Mouse (Mus musculus) MEL (cell line): ENCODE data around the gene Gm10322.

Source experiments
- CTCF ChIP-seq, 3 experiments: IDR thresholded peaks in 2 of 3; conservative IDR thresholded peaks in 1 of 3; 2 replicates each; pipeline ENCODE4 v1.5.1; 2011 to 2012; ENCODE audit warnings: low read length in 3 of 3, low read depth in 2 of 3, mild to moderate bottlenecking in 2 of 3, improper control_type of control experiment in 1 of 3, inconsistent platforms in 1 of 3, mixed read lengths in 1 of 3, moderate library complexity in 1 of 3; ENCODE audit not compliant: control insufficient read depth in 1 of 3, insufficient read depth in 1 of 3, poor library complexity in 1 of 3, severe bottlenecking in 1 of 3
- EP300 ChIP-seq, 2 experiments: IDR thresholded peaks; 2 replicates each; pipeline ENCODE4 v1.6.1; 2011; ENCODE audit warnings: improper control_type of control experiment in 2 of 2, low read length in 2 of 2, low read depth in 1 of 2, mild to moderate bottlenecking in 1 of 2
- TCF12 ChIP-seq: IDR thresholded peaks from 2 replicates; pipeline ENCODE4 v1.6.1; 2014; ENCODE audit warnings: low read depth, mild to moderate bottlenecking, inconsistent platforms, low read length, improper control_type of control experiment, moderate library complexity
- UBTF ChIP-seq: IDR thresholded peaks from 2 replicates; pipeline ENCODE4 v1.6.1; 2012; ENCODE audit warnings: low read depth, mild to moderate bottlenecking, inconsistent platforms, low read length, improper control_type of control experiment, moderate library complexity, borderline replicate concordance; ENCODE audit not compliant: insufficient read depth

DNA sequence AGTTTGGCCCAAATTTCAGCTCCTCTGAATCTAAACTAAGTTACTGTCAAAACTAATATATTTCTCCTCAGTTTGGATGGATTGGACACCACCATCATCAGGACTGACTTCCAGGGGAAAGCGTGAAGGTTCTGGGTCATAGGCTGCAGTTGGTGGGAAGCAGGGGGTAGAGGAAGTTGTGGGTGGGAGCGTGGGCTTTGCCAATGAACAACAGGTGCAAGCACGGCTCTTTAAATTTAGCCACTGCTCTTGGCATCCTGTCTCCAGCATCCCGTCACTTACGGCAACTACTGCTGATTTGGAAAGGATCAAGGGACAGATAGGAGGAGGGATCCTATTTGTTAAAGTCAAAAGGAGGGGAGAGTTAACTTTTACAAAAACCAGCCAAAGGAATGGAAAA, 7.6 kb downstream of the Gm10322 start:
- TF ChIP-seq CTCF (IDR thresholded peaks at IDR 0.05 in 2 of 3, conservative IDR thresholded peaks at IDR 0.05 in 1 of 3; ENCODE audit: control insufficient read depth in 1 of 3, insufficient read depth in 1 of 3, low read depth in 2 of 3, low read length in 3 of 3, poor library complexity in 1 of 3, severe bottlenecking in 1 of 3) = no peak
- no peak for TF ChIP-seq UBTF
- TF ChIP-seq EP300 (IDR thresholded peaks at IDR 0.05; ENCODE audit: low read depth in 1 of 2, low read length in 2 of 2) = no peak
- TF ChIP-seq TCF12 = no peak
